In genomic region chr10:84110372-84110985, GRCm38 (mm10) we compare ENCODE assay signal across 17 mouse cellular contexts.
A peak's percentile ranks its signal among the peaks of the same experiment; 100 is the strongest.
DNase-seq lines count a peak whose midpoint lies in the region; ATAC-seq lines count a peak whose summit lies in the region.
"Had no signal": no experiment of that assay in that cellular context is flagged by ENCODE, and none has a peak within 500 bp of the region (broad histone marks: within the 10 kb centered on the region; RNA-seq: fewer than 3 reads in every experiment).

No protein-coding gene starts in this region.

- H3K9ac ChIP-seq in limb, embryonic 12.5 days (replicated peaks), result no peak overlapping the region
- no peak overlapping the region for H3K9ac ChIP-seq in hindbrain, embryonic 13.5 days
- H3K9ac ChIP-seq: forebrain, embryonic 15.5 days; limb, embryonic 15.5 days had no signal

- H3K4me3 ChIP-seq in limb, embryonic 12.5 days (replicated peaks), result no peak overlapping the region
- no peak overlapping the region for H3K4me3 ChIP-seq in limb, embryonic 10.5 days
- no peak overlapping the region for H3K4me3 ChIP-seq in hindbrain, embryonic 13.5 days
- H3K4me3 ChIP-seq: forebrain, embryonic 15.5 days; limb, embryonic 15.5 days had no signal

- no peaks in the 10 kb centered on the region for H3K9me3 ChIP-seq in limb, embryonic 12.5 days
- H3K9me3 ChIP-seq in limb, embryonic 10.5 days (replicated peaks), result no peaks in the 10 kb centered on the region
- no peaks in the 10 kb centered on the region for H3K9me3 ChIP-seq in hindbrain, embryonic 13.5 days
- H3K9me3 ChIP-seq: forebrain, embryonic 15.5 days; limb, embryonic 15.5 days had no signal

- 31% methylated on average over 4 of the region's 4 CpGs for WGBS in limb, embryonic 12.5 days
- 51% methylated on average over 4 of the region's 4 CpGs for WGBS in limb, embryonic 10.5 days
- WGBS in hindbrain, embryonic 13.5 days, result 68% methylated on average over 4 of the region's 4 CpGs

- H3K4me1 ChIP-seq in limb, embryonic 12.5 days (replicated peaks), result peaks cover 11% of the 10 kb centered on the region
- peaks cover 19% of the 10 kb centered on the region for H3K4me1 ChIP-seq in limb, embryonic 10.5 days
- peaks cover 6% of the 10 kb centered on the region; the same call in 1 of the 2 replicates for H3K4me1 ChIP-seq in hindbrain, embryonic 13.5 days (replicated peaks)
- H3K4me1 ChIP-seq: limb, embryonic 15.5 days had no signal

- H3K27ac ChIP-seq in limb, embryonic 12.5 days, result 0 out of 2 replicates have a peak overlapping the region, but pooled peaks have one; percentile 19
- H3K27ac ChIP-seq in limb, embryonic 10.5 days, result no peak overlapping the region
- no peak overlapping the region for H3K27ac ChIP-seq in hindbrain, embryonic 13.5 days
- H3K27ac ChIP-seq: forebrain, embryonic 15.5 days had no signal

- H3K36me3 ChIP-seq in limb, embryonic 12.5 days, result no peaks in the 10 kb centered on the region
- no peaks in the 10 kb centered on the region for H3K36me3 ChIP-seq in limb, embryonic 10.5 days
- no peaks in the 10 kb centered on the region for H3K36me3 ChIP-seq in hindbrain, embryonic 13.5 days
- H3K36me3 ChIP-seq: forebrain, embryonic 15.5 days; limb, embryonic 15.5 days had no signal

- no peak overlapping the region for H3K4me2 ChIP-seq in limb, embryonic 12.5 days
- no peak overlapping the region for H3K4me2 ChIP-seq in hindbrain, embryonic 13.5 days
- H3K4me2 ChIP-seq: forebrain, embryonic 15.5 days; limb, embryonic 15.5 days had no signal

- ATAC-seq in limb, embryonic 12.5 days (ENCODE audit: insufficient number of reproducible peaks, insufficient read depth, low FRiP score, low TSS enrichment, low read depth), result no peak
- ATAC-seq in granulocyte monocyte progenitor cell, adult 5-6 weeks (replicated peaks; ENCODE audit: poor library complexity, severe bottlenecking), result peak; percentile 45
- ATAC-seq in hindbrain, embryonic 13.5 days (ENCODE audit: low FRiP score), result no peak
- ATAC-seq: CD4-positive, CD25-positive, alpha-beta regulatory T cell, adult 4 months; midbrain, embryonic 16.5 days had no signal

- DNase-seq in limb, embryonic 10.5 days (ENCODE audit: low spot score), result no peak
- peak; percentile 28 for DNase-seq in thymus, postnatal 4 days
- no peak for DNase-seq in thymus, postnatal 36 days
- no peak for DNase-seq in layer of hippocampus, adult 11-12 months (ENCODE audit: low spot score)
- DNase-seq: adrenal gland, adult 2 months; cerebellum, adult 2 months; kidney, adult 9 months; kidney, postnatal 36 days; lung, adult 18-20 months; lung, postnatal 4 days had no signal

- H3K27me3 ChIP-seq in limb, embryonic 12.5 days, result no peaks in the 10 kb centered on the region
- no peaks in the 10 kb centered on the region for H3K27me3 ChIP-seq in limb, embryonic 10.5 days (ENCODE audit: low read depth, poor library complexity, severe bottlenecking)
- no peaks in the 10 kb centered on the region for H3K27me3 ChIP-seq in hindbrain, embryonic 13.5 days
- H3K27me3 ChIP-seq: forebrain, embryonic 15.5 days; limb, embryonic 15.5 days had no signal
